Mouse (Mus musculus): ENCODE results near the gene Serpinh1.

GRCm38 (mm10) chr7:99357201-99357600, 4.2 kb upstream of the Serpinh1 start:
- no peak for TF ChIP-seq EP300 (IDR thresholded peaks at IDR 0.05; ENCODE audit: low read depth)
- TF ChIP-seq CTCF (IDR thresholded peaks at IDR 0.05; ENCODE audit: low read depth), result no peak
